Mouse (Mus musculus): ENCODE results near the gene Smlr1. TPM values are rescaled to one million over a fixed set of nuclear protein-coding genes. Genes with fewer than 3 reads are reported as not detected.

Smlr1 gene
- polyA plus RNA-seq, 1 experiment from 2014 or later: 33.6 TPM

DNA sequence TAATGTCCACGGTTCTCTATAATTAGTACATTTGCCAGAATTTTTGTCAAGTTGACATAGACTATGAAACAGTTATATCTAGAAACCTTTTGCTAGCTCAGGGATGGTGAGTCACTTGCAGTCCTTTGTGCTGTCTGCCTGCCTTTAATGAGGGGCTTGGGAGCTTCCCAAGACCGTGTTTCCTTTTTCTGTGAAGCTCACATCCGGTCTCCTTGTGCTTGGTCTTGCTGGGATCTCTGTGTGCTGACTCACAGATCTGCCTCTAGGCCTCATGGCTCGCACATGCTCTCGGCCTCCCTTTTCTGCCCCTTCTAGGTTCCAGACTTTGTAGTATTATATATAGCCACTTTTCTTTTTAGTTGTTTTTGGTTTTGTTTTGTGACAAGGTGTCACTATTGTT lies 15.6 kb downstream of the Smlr1 start:
- H3K4me1 ChIP-seq (ENCODE audit: control insufficient read depth, low read depth, low read length): no peaks in the 10 kb centered on the region; the same call in 1 of the 2 replicates
- 60% methylated on average over 5 of the region's 5 CpGs for WGBS (ENCODE audit: insufficient replicate concordance)

DNA sequence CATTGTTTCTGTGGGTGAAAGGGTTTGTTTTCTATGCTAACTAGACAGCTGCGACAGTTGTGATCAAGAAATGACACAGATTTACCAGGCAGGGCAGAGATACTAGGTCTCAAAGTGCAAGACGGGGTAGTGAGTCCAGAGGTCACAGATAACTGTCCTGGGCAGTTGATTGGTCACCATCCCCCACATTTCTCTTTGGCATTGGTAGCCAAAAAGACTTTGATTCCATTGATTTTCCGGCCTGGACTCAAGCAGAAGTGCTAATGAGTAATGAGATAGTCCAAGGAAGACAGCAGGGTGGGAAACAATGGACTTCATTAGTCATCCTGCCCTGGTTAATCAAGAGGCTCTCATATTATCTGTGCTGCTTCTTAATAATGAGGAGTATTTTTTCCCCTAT lies 16.1 kb downstream of the Smlr1 start:
- WGBS (ENCODE audit: insufficient replicate concordance): 43% methylated on average over 3 of the region's 3 CpGs
- Histone ChIP-seq H3K4me3 (ENCODE audit: low read depth, low read length) (no peak overlapping the region), H3K27ac (ENCODE audit: low read length) (peak overlapping the region; percentile 44; the same call in 1 of the 2 replicates), H3K36me3 (ENCODE audit: control insufficient read depth, insufficient read depth) (no peaks in the 10 kb centered on the region), H3K27me3 (ENCODE audit: control insufficient read depth, insufficient read depth, low read depth, low read length) (no peaks in the 10 kb centered on the region), H3K4me2 (ENCODE audit: low read depth, low read length) (no peak overlapping the region), H3K4me1 (ENCODE audit: control insufficient read depth, low read depth, low read length) (no peaks in the 10 kb centered on the region; the same call in 1 of the 2 replicates), H3K9me3 (replicated peaks; ENCODE audit: control insufficient read depth, low read length) (no peaks in the 10 kb centered on the region), H3K9ac (ENCODE audit: low read depth, low read length) (no peak overlapping the region)
- peak; percentile 88 for ATAC-seq (ENCODE audit: low read depth)

More for the DNA sequence above, 15.6 kb downstream of the Smlr1 start:
- no peaks in the 10 kb centered on the region for H3K9me3 ChIP-seq (replicated peaks; ENCODE audit: control insufficient read depth, low read length)
- H3K4me3 ChIP-seq (ENCODE audit: low read depth, low read length): no peak overlapping the region
- H3K4me2 ChIP-seq (ENCODE audit: low read depth, low read length): no peak overlapping the region
- H3K9ac ChIP-seq (ENCODE audit: low read depth, low read length): no peak overlapping the region
- 0 out of 2 replicates have a peak overlapping the region, but pooled peaks have one; percentile 5 for H3K27ac ChIP-seq (ENCODE audit: low read length)
- 0 out of 2 replicates have a peak, but pooled peaks have one; percentile 20 for ATAC-seq (ENCODE audit: low read depth)
- H3K27me3 ChIP-seq (ENCODE audit: control insufficient read depth, insufficient read depth, low read depth, low read length): no peaks in the 10 kb centered on the region
- no peaks in the 10 kb centered on the region for H3K36me3 ChIP-seq (ENCODE audit: control insufficient read depth, insufficient read depth)

DNA sequence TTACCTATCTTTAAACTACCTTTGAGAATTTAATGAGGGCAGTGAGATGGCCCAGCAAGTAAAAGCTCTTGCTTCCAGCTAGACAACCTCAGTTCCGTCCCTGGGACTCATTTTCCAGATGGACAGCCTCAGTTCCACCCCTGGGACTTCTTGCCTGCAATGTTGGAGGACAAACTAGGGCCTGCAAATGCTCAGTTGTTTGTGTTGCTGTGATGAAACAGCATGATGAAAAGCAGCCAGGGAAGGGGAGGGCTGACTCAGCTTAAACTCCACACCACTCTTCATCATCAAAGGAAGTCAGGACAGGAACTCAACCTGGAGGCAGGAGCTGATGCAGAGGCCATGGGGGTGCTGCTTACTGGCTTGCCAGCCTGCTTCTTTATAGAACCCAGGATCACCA lies 22.2 kb downstream of the Smlr1 start:
- H3K36me3 ChIP-seq (ENCODE audit: control insufficient read depth, insufficient read depth): no peaks in the 10 kb centered on the region
- no peak overlapping the region for H3K4me3 ChIP-seq (ENCODE audit: low read depth, low read length)
- H3K4me1 ChIP-seq (ENCODE audit: control insufficient read depth, low read depth, low read length): no peaks in the 10 kb centered on the region
- H3K27me3 ChIP-seq (ENCODE audit: control insufficient read depth, insufficient read depth, low read depth, low read length): no peaks in the 10 kb centered on the region
- no peak overlapping the region for H3K9ac ChIP-seq (ENCODE audit: low read depth, low read length)
- H3K9me3 ChIP-seq (replicated peaks; ENCODE audit: control insufficient read depth, low read length): no peaks in the 10 kb centered on the region
- H3K27ac ChIP-seq (ENCODE audit: low read length): no peak overlapping the region
- ATAC-seq (ENCODE audit: low read depth): no peak
- H3K4me2 ChIP-seq (ENCODE audit: low read depth, low read length): no peak overlapping the region
- 47% methylated on average over 1 of the region's 1 CpGs for WGBS (ENCODE audit: insufficient replicate concordance)

DNA sequence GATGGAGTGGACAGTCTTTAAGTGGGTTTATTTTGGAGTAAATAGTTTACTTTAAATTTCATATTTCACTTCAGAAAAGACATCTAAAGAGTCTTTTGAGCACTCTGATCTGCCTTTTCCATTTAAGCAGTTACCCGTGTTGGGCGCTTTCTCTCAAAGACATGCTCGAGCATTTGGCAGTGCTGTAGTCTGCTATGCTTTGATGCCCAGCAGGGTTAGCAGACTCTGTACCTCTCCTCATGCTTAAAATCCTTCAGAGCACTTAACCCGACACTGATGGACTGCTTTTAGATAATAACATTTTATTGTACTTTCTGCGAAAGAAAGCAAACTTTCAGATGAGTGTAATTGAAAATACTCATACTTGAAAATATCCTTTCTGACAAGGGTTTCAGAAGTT lies 32.8 kb downstream of the Smlr1 start:
- 74% methylated on average over 5 of the region's 5 CpGs for WGBS (ENCODE audit: insufficient replicate concordance)
- no peaks in the 10 kb centered on the region for H3K4me1 ChIP-seq (ENCODE audit: control insufficient read depth, low read depth, low read length)
- no peak overlapping the region for H3K4me2 ChIP-seq (ENCODE audit: low read depth, low read length)
- no peak overlapping the region for H3K9ac ChIP-seq (ENCODE audit: low read depth, low read length)
- no peak overlapping the region for H3K27ac ChIP-seq (ENCODE audit: low read length)
- no peaks in the 10 kb centered on the region for H3K36me3 ChIP-seq (ENCODE audit: control insufficient read depth, insufficient read depth)
- no peaks in the 10 kb centered on the region for H3K27me3 ChIP-seq (ENCODE audit: control insufficient read depth, insufficient read depth, low read depth, low read length)
- no peak overlapping the region for H3K4me3 ChIP-seq (ENCODE audit: low read depth, low read length)
- no peak for ATAC-seq (ENCODE audit: low read depth)
- H3K9me3 ChIP-seq (replicated peaks; ENCODE audit: control insufficient read depth, low read length): no peaks in the 10 kb centered on the region

DNA sequence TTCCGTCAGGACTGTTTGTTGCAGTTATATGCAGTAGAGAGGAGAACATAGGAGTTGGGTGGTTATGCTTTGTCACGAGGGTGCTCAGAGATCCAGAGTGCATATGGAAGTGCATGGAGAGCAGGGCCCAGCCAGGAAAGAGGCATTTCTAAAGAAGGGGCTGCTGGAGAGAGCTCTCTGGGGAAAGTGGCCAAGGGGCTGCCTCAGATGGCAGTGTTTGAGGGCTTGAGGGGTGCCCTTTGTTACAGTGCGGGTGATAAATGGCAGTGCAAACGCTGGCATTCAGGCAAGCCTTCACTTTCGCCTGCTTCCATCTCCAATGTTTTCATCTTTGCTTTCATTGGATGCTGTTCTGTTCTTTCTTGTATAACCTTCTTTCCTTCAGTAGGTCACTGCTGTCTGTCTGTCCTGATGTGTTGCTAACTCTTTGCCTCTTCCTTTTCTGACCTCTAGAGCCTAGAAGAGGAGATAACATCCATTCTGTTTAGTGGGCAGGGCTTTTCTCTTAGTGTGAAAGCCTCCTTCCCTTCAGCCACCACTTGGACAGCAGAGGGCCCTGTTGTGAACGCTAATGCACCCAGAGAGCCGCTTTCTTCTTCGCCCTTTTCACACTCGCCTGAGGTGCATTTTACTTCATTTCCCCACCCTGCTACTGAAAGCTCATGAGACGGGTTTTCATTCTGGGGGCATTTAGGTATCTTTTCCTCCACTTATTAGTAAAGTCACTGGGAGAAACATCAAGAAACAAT lies 36.6 kb downstream of the Smlr1 start:
- Histone ChIP-seq H3K4me1 (ENCODE audit: control insufficient read depth, low read depth, low read length) (no peaks in the 10 kb centered on the region), H3K4me3 (ENCODE audit: low read depth, low read length) (no peak overlapping the region), H3K36me3 (ENCODE audit: control insufficient read depth, insufficient read depth) (no peaks in the 10 kb centered on the region), H3K27me3 (ENCODE audit: control insufficient read depth, insufficient read depth, low read depth, low read length) (no peaks in the 10 kb centered on the region), H3K4me2 (ENCODE audit: low read depth, low read length) (no peak overlapping the region), H3K9ac (ENCODE audit: low read depth, low read length) (no peak overlapping the region), H3K27ac (ENCODE audit: low read length) (no peak overlapping the region), H3K9me3 (replicated peaks; ENCODE audit: control insufficient read depth, low read length) (no peaks in the 10 kb centered on the region)
- no peak for ATAC-seq (ENCODE audit: low read depth)
- WGBS (ENCODE audit: insufficient replicate concordance): 60% methylated on average over 10 of the region's 10 CpGs

DNA sequence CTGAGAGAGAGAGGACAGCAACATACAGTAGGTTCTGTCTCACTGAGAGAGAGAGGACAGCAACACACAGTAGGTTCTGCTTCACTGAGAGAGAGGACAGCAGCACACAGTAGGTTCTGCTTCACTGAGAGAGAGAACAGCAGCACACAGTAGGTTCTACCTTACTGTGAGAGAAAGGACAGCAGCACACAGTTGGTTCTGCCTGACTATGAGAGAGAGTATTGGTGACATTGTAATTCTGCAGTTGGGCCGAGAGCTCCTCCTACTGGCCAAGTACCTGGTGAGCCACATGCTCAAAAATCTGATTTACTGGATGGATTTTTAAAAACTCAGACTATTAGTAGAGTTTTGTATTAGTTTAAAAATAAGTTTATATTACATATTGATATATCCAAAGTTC lies 47.6 kb downstream of the Smlr1 start:
- Histone ChIP-seq H3K4me3 (ENCODE audit: low read depth, low read length) (no peak overlapping the region), H3K27ac (ENCODE audit: low read length) (no peak overlapping the region), H3K36me3 (ENCODE audit: control insufficient read depth, insufficient read depth) (no peaks in the 10 kb centered on the region), H3K4me1 (ENCODE audit: control insufficient read depth, low read depth, low read length) (no peaks in the 10 kb centered on the region), H3K9me3 (replicated peaks; ENCODE audit: control insufficient read depth, low read length) (no peaks in the 10 kb centered on the region), H3K9ac (ENCODE audit: low read depth, low read length) (no peak overlapping the region), H3K27me3 (ENCODE audit: control insufficient read depth, insufficient read depth, low read depth, low read length) (no peaks in the 10 kb centered on the region), H3K4me2 (ENCODE audit: low read depth, low read length) (no peak overlapping the region)
- no peak for ATAC-seq (ENCODE audit: low read depth)
- 9% methylated on average over 1 of the region's 1 CpGs for WGBS (ENCODE audit: insufficient replicate concordance)

DNA sequence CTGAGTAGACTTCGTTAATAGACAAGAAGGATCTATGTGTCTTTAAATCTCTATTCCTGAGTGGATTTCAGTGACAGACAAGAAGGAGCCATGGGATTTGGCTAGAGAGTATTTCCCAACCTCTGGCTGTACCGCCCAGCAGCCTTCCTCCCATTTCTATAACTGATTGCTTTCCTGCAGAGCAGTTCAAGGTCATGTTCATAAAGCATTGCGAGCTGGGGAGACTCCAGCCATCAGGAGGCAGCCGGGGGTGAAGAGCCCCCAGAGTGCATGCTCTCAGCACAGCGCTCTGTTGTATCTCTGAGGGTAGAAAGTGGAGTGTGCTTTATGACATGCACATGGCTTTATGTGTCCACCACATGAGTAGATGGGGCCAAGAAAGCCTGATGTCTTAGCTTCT lies 53.3 kb downstream of the Smlr1 start:
- Histone ChIP-seq H3K4me1 (ENCODE audit: control insufficient read depth, low read depth, low read length) (no peaks in the 10 kb centered on the region), H3K36me3 (ENCODE audit: control insufficient read depth, insufficient read depth) (no peaks in the 10 kb centered on the region), H3K27me3 (ENCODE audit: control insufficient read depth, insufficient read depth, low read depth, low read length) (no peaks in the 10 kb centered on the region), H3K4me2 (ENCODE audit: low read depth, low read length) (no peak overlapping the region), H3K9me3 (replicated peaks; ENCODE audit: control insufficient read depth, low read length) (no peaks in the 10 kb centered on the region), H3K4me3 (ENCODE audit: low read depth, low read length) (no peak overlapping the region), H3K9ac (ENCODE audit: low read depth, low read length) (no peak overlapping the region), H3K27ac (ENCODE audit: low read length) (no peak overlapping the region)
- WGBS (ENCODE audit: insufficient replicate concordance): 63% methylated on average over 5 of the region's 5 CpGs
- ATAC-seq (ENCODE audit: low read depth): no peak

DNA sequence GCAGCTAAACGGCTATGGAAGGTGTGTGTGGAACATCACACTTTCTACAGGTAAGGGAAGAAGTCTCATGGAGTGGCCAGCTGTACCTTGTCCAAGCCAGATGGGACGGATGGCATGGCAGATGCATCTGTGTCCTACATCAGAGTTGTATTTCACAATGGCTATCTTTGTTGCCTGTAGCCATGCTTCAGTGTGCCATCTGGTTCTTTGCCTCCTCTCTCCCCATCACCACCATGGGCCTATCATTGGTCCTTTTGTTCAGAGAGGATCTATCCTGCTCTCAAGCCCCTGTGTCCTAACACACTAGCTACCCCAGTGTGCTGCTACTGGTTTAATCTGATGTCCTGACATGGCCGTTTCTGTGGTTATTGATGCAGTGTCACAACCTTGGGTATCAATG lies 56.4 kb downstream of the Smlr1 start:
- Histone ChIP-seq H3K4me3 (ENCODE audit: low read depth, low read length) (no peak overlapping the region), H3K27ac (ENCODE audit: low read length) (no peak overlapping the region), H3K4me1 (ENCODE audit: control insufficient read depth, low read depth, low read length) (no peaks in the 10 kb centered on the region), H3K27me3 (ENCODE audit: control insufficient read depth, insufficient read depth, low read depth, low read length) (no peaks in the 10 kb centered on the region), H3K9ac (ENCODE audit: low read depth, low read length) (no peak overlapping the region), H3K36me3 (ENCODE audit: control insufficient read depth, insufficient read depth) (no peaks in the 10 kb centered on the region), H3K9me3 (replicated peaks; ENCODE audit: control insufficient read depth, low read length) (no peaks in the 10 kb centered on the region), H3K4me2 (ENCODE audit: low read depth, low read length) (no peak overlapping the region)
- 62% methylated on average over 3 of the region's 3 CpGs for WGBS (ENCODE audit: insufficient replicate concordance)
- ATAC-seq (ENCODE audit: low read depth): no peak

All from liver, embryonic 16.5 days (tissue).